Mouse (Mus musculus) cerebellum, postnatal 36 days (tissue): Measurements from ENCODE around the gene Wtip.
"Not testable (repeated sequence)": the region's sequence is repeated elsewhere in the genome, so short reads cannot be mapped to it uniquely, and the experiment has no call there.

Experiments
- DNase-seq, 2 experiments: peaks; one replicate each; pipeline ENCODE4 v3.0.0; 2021 to 2022; ENCODE audit warnings: mixed read lengths in 2 of 2

Gene Wtip

GRCm38 (mm10) chr7:34133117-34133762 lies at the start of gene Wtip:
TSS of gene Wtip (minus strand) at chr7:34133268.
- DNase-seq, result peak; percentile 27 to 49

- DNase-seq, result not testable (repeated sequence)
Observed at GRCm38 (mm10) chr7:34176241-34176640, 43.2 kb upstream of the Wtip start.

- no peak for DNase-seq
Observed at GRCm38 (mm10) chr7:34172251-34172650, 39.2 kb upstream of the Wtip start.

GRCm38 (mm10) chr7:34169454-34169853 lies 36.4 kb upstream of the Wtip start, which contains the start of gene Uba2:
TSS of gene Uba2 (minus strand) at chr7:34169599.
- DNase-seq, result no peak

GRCm38 (mm10) chr7:34168470-34169251 lies 35.6 kb upstream of the Wtip start:
- peak; percentile 94 to 95 for DNase-seq

GRCm38 (mm10) chr7:34167766-34168469 lies 34.9 kb upstream of the Wtip start:
- DNase-seq, result peak in 1 of 2 experiments; percentile 9

- DNase-seq, result peak in 1 of 2 experiments; percentile 12
Observed at GRCm38 (mm10) chr7:34166850-34167249, 33.8 kb upstream of the Wtip start.

GRCm38 (mm10) chr7:34165999-34166398 lies 32.9 kb upstream of the Wtip start:
- no peak for DNase-seq

- no peak for DNase-seq
Observed at GRCm38 (mm10) chr7:34164671-34165070, 31.6 kb upstream of the Wtip start.

- DNase-seq, result no peak
Observed at GRCm38 (mm10) chr7:34159167-34159566, 26.1 kb upstream of the Wtip start.

GRCm38 (mm10) chr7:34157994-34158393 lies 24.9 kb upstream of the Wtip start:
- no peak for DNase-seq

GRCm38 (mm10) chr7:34147193-34147592 lies 14.1 kb upstream of the Wtip start:
- no peak for DNase-seq

GRCm38 (mm10) chr7:34141123-34141522 lies 8.1 kb upstream of the Wtip start:
- DNase-seq, result no peak

- no peak for DNase-seq
Observed at GRCm38 (mm10) chr7:34139493-34139892, 6.4 kb upstream of the Wtip start.

GRCm38 (mm10) chr7:34134336-34134735 lies 1.3 kb upstream of the Wtip start:
- DNase-seq, result no peak

- DNase-seq, result no peak
Observed at GRCm38 (mm10) chr7:34132355-34133079, 551 bp downstream of the Wtip start.

GRCm38 (mm10) chr7:34131959-34132354 lies 1.1 kb downstream of the Wtip start:
- no peak for DNase-seq

GRCm38 (mm10) chr7:34131118-34131517 lies 1.9 kb downstream of the Wtip start:
- no peak for DNase-seq

- no peak for DNase-seq
Observed at GRCm38 (mm10) chr7:34126291-34126690, 6.8 kb downstream of the Wtip start.

- no peak for DNase-seq
Observed at GRCm38 (mm10) chr7:34125346-34125745, 7.7 kb downstream of the Wtip start.

GRCm38 (mm10) chr7:34122987-34123720 lies 9.9 kb downstream of the Wtip start:
- no peak for DNase-seq

- DNase-seq, result not testable (repeated sequence)
Observed at GRCm38 (mm10) chr7:34120636-34121035, 12.4 kb downstream of the Wtip start.
